Mouse (Mus musculus) brain, adult 10 weeks (tissue): Measurements from ENCODE around the gene Ddx58. TPM values are rescaled to one million over a fixed set of nuclear protein-coding genes. Genes with fewer than 3 reads are reported as not detected.

Experiments used
- polyA plus RNA-seq: library from polyadenylated mRNA; stranded (reverse); fragments of 350-450 nt; fragmentation: Illumina TruSeq; extraction: RNeasy Lipid Tissue Mini Kit (QIAGEN cat#74804); gene quantifications from one replicate; pipeline ENCODE4 v1.2.3, GENCODE M21; 2015; ENCODE audit warnings: low read depth, low replicate concordance

Gene Ddx58
- polyA plus RNA-seq, result 3.2 TPM

GRCm38 (mm10) chr4:40239409-40240271 is at the start of gene Ddx58:
Gene Ddx58 (minus strand): TSS chr4:40239828.

DNA sequence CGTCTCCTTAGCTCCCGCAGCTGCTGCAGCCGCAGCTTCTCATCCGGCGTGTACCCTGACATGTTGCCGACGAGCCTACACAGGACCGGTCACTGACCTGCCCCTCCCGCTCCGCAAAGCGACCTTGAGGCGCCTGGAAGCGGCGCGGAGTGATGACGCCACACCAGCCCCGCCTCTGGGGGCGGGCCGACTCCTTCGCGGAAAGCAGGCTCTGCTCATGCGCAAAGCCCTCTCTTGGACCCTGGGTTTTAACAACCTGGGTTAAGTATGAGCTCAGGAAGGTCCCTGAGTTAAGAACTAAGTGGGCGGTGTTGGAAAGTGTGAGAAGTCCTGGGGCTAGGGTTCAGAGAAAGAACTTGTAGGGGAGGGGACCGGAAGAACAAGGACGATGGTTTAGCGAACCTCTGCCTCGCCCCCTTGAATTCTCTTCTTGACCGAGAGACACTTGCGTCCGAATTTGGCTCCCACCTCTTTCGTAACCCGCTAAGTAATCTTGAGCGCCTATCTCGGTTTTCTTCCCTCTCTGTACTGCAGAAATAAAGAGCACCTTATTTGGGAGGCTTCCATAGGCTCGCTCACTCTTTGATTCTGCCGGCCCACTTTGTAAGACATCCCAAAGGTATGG is 39.8 kb upstream of the Ddx58 start, which contains the start of gene Ndufb6:
Gene Ndufb6 (minus strand): TSS at position 146 of the 625 bp plus-strand sequence.

GRCm38 (mm10) chr4:40269430-40270032 is 29.9 kb upstream of the Ddx58 start, which contains the start of the genes Smim27 and Topors:
Gene Smim27 (plus strand): TSS chr4:40269579.
Gene Topors (minus strand): TSS chr4:40269850.

Other genes starting within 250 kb of the Ddx58 start
- 18.1 TPM for gene Aco1, start 96.7 kb downstream of the Ddx58 start, polyA plus RNA-seq
- gene Smim27, start 29.8 kb upstream of the Ddx58 start, polyA plus RNA-seq, result 3.9 TPM
- 15.5 TPM for gene Topors, start 30.0 kb upstream of the Ddx58 start, polyA plus RNA-seq
- gene Ndufb6, start 39.6 kb upstream of the Ddx58 start, polyA plus RNA-seq, result 319 TPM
- 11.4 TPM for gene Tmem215, start 232.4 kb upstream of the Ddx58 start, polyA plus RNA-seq